Mouse (Mus musculus) heart, postnatal 0 days (tissue): ENCODE results near the gene Abhd12.

Source experiments
- CTCF ChIP-seq: IDR thresholded peaks from 2 replicates; pipeline ENCODE4 v1.5.1; 2016; ENCODE audit warnings: antibody characterized with exemption, control low read depth, low read depth
- EP300 ChIP-seq: IDR thresholded peaks from 2 replicates; pipeline ENCODE4 v1.6.1; 2016; ENCODE audit warnings: antibody characterized with exemption, low read depth

GRCm38 (mm10) chr2:150847436-150847995 lies 57.0 kb downstream of the Abhd12 start:
- no peak for TF ChIP-seq CTCF
- TF ChIP-seq EP300, result no peak
